Mouse (Mus musculus) small intestine, adult 2 months (tissue): ENCODE measurements around the gene Hsf2.

Source experiments
- CTCF ChIP-seq: fragments of 200-500 bp; IDR thresholded peaks from 2 replicates; pipeline ENCODE4 v1.5.1; 2012; ENCODE audit warnings: low read depth, mild to moderate bottlenecking, control low read depth, inconsistent platforms, low read length, moderate library complexity, mixed read lengths; ENCODE audit not compliant: insufficient replicate concordance, insufficient read length; ENCODE audit errors: extremely low read depth
- POLR2A ChIP-seq: fragments of 200-500 bp; IDR thresholded peaks from 2 replicates; pipeline ENCODE4 v1.6.1; 2012; ENCODE audit warnings: low read depth, mild to moderate bottlenecking, control low read depth, inconsistent platforms, low read length, moderate library complexity

DNA sequence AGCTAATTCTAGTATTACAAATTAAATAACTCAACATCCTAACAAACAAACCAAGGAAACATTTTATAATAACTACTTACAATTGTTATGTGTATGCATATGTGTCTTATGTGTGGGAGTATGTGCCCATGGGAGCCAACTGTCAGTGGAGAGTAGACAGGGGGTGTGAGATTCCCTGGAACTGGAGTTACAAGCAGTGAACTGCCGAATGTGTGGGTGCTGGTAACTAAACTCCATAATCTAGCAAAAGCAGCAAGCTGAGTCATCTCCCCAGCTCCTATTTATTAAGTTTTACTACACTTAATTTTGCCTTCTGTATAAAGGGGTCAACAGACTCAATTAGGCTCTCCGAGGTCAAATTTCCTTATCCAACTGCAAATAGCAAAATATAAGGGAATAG, 44.9 kb downstream of the Hsf2 start:
- TF ChIP-seq CTCF, result no peak
- TF ChIP-seq POLR2A, result no peak
